Mouse (Mus musculus) heart, postnatal 0 days (tissue): Measurements from ENCODE around the gene Usp47. TPM values are rescaled to one million over a fixed set of nuclear protein-coding genes. Genes with fewer than 3 reads are reported as not detected.
"Not testable (repeated sequence)": the region's sequence is repeated elsewhere in the genome, so short reads cannot be mapped to it uniquely, and the experiment has no call there.

ENCODE experiments used
- ATAC-seq: fragments of 200-750 bp; cut with Nextera tagmentation; 2 replicates; pipeline ENCODE4 v1.8.0; 2017; ENCODE audit warnings: low read depth, moderate number of reproducible peaks, moderate library complexity; ENCODE audit not compliant: insufficient read depth
- DNase-seq: peaks from one replicate; pipeline ENCODE4 v3.0.0-alpha.2; 2016; ENCODE audit warnings: low spot score
- H3K27ac ChIP-seq: fragments of 300-500 bp; sonication (generic); 2 replicates; pipeline ENCODE4 v1.5.1; 2014; ENCODE audit warnings: low read depth, mild to moderate bottlenecking
- H3K27me3 ChIP-seq: fragments of 300-500 bp; sonication (generic); 2 replicates; pipeline ENCODE4 v1.6.1; 2014; ENCODE audit warnings: low read length, mixed read lengths; ENCODE audit not compliant: control insufficient read depth, insufficient read depth
- H3K36me3 ChIP-seq: fragments of 300-500 bp; sonication (generic); replicated peaks from 2 replicates; pipeline ENCODE4 v1.6.1; 2014; ENCODE audit warnings: low read length, mixed read lengths; ENCODE audit not compliant: control insufficient read depth, insufficient read depth
- H3K4me1 ChIP-seq: fragments of 300-500 bp; sonication (generic); 2 replicates; pipeline ENCODE4 v1.6.1; 2014; ENCODE audit warnings: antibody characterized with exemption; ENCODE audit not compliant: control insufficient read depth, insufficient read depth
- H3K4me2 ChIP-seq: fragments of 300-500 bp; sonication (generic); 2 replicates; pipeline ENCODE4 v1.6.1; 2014; ENCODE audit warnings: low read depth, mild to moderate bottlenecking, low read length, moderate library complexity
- H3K4me3 ChIP-seq: fragments of 300-500 bp; sonication (generic); 2 replicates; pipeline ENCODE4 v1.5.1; 2014; ENCODE audit warnings: low read depth, low read length
- H3K9ac ChIP-seq: fragments of 300-500 bp; sonication (generic); replicated peaks from 2 replicates; pipeline ENCODE4 v1.6.1; 2014; ENCODE audit warnings: low read depth, low read length, mixed read lengths
- H3K9me3 ChIP-seq: fragments of 300-500 bp; sonication (generic); replicated peaks from 2 replicates; pipeline ENCODE4 v1.6.1; 2016; ENCODE audit warnings: low read length; ENCODE audit not compliant: control insufficient read depth
- CTCF ChIP-seq: IDR thresholded peaks from 2 replicates; pipeline ENCODE4 v1.5.1; 2016; ENCODE audit warnings: antibody characterized with exemption, control low read depth, low read depth
- EP300 ChIP-seq: IDR thresholded peaks from 2 replicates; pipeline ENCODE4 v1.6.1; 2016; ENCODE audit warnings: antibody characterized with exemption, low read depth
- WGBS: fragments of 180-500 bp; shearing (Covaris S2); extraction: QIAGEN DNeasy Blood & Tissue Kit; methylation state at CpG from one replicate; pipeline ENCODE4 v1.1.7; 2014; 5-methylcytosine and 5-hydroxymethylcytosine counted together
- polyA plus RNA-seq: library from polyadenylated mRNA; unstranded; fragments of >200 nt; fragmentation: Nextera tagmentation; extraction: Ambion mirVana; gene quantifications from 2 replicates; pipeline ENCODE4 v1.2.1, GENCODE M21; 2015
- total RNA-seq: library from RNA; depleted of rRNA; stranded (reverse); fragments of >200 nt; gene quantifications from 2 replicates; pipeline ENCODE4 v1.2.3, GENCODE M21; 2014; ENCODE audit warnings: low replicate concordance

Usp47 gene
- total and polyA plus RNA-seq, 2 experiments from 2014 or later, result 39.6 to 44.0 TPM

DNA sequence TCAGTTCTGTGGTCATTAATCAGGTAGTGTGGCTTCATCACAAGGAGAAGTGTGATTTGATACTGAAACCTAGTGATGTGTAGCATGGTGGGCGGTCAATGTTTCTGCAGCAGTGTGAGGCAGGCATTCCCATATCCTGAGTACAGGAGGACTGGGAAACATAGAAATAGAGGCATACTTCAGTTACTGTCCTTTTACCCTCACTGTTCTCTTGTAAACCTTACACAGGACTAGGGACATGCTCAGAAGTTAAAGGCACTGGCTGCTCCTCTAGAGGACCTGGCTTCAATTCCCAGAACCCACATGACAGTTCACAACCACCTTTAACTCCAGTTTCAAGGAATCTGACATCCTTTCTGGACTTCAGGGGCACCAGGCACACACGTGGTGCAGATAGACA lies 62.9 kb downstream of the Usp47 start:
- Histone ChIP-seq H3K4me2 (no peak overlapping the region), H3K27me3 (no peaks in the 10 kb centered on the region), H3K27ac (no peak overlapping the region), H3K4me3 (no peak overlapping the region), H3K4me1 (no peaks in the 10 kb centered on the region), H3K9ac (no peak overlapping the region), H3K36me3 (peaks cover 70% of the 10 kb centered on the region), H3K9me3 (no peaks in the 10 kb centered on the region)
- TF ChIP-seq EP300, result no peak
- no peak for TF ChIP-seq CTCF
- DNase-seq (no peak), ATAC-seq (no peak)
- 93% methylated on average over 2 of the region's 2 CpGs for WGBS

GRCm38 (mm10) chr7:112094923-112095322 lies 71.6 kb downstream of the Usp47 start:
- H3K36me3 ChIP-seq, result peaks cover 84% of the 10 kb centered on the region
- WGBS, result 92% methylated on average over 4 of the region's 4 CpGs

DNA sequence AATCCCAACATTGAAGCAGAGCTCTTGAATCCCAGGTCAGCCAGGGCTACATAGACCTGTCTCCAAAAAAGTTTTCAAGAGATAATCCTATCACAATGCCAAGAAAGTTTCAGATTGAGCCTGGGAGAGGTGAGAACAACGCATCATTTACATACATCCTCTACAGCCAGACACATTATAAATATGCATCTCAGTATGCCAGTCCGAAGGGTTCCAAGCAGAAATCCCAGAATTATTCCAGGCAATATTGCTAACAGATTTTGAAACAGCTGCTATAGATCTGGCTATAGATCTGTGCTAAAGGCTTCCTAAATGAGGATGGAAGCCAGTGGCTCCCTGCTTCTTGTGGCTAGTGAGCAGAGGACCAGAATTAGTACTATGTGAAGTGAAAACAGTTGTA lies 77.6 kb downstream of the Usp47 start:
- Histone ChIP-seq H3K4me1 (no peaks in the 10 kb centered on the region), H3K36me3 (peaks cover 90% of the 10 kb centered on the region), H3K9ac (no peak overlapping the region), H3K4me3 (no peak overlapping the region), H3K9me3 (no peaks in the 10 kb centered on the region), H3K27me3 (no peaks in the 10 kb centered on the region), H3K27ac (no peak overlapping the region), H3K4me2 (no peak overlapping the region)
- 93% methylated on average over 2 of the region's 2 CpGs for WGBS
- DNase-seq (no peak), ATAC-seq (no peak)
- TF ChIP-seq CTCF, result no peak
- TF ChIP-seq EP300, result no peak

More at GRCm38 (mm10) chr7:112094923-112095322, 71.6 kb downstream of the Usp47 start:
- H3K4me3 ChIP-seq, DNase-seq, H3K4me1 ChIP-seq, ATAC-seq, H3K4me2 ChIP-seq, H3K9ac ChIP-seq, H3K27me3 ChIP-seq, H3K27ac ChIP-seq, H3K9me3 ChIP-seq: not testable (repeated sequence)

DNA sequence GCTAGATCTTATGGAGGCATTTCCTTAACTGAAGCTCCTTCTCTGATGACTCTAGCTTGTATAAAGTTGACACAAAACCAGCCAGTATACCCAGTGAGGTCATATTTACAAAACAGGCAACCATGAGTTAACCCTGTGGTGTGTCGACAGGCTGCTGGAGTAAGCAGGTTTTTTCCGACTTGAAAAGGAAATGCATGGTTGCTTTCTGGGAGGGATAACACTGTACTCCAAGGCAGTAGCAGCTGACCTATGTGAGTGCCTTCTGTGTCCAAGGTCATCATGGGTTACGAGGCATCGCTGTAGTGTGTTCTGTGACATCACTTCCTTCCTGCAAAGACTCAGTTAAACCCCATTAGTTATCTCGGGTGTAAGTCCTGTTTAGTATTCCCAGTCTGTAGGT lies 79.6 kb downstream of the Usp47 start:
- TF ChIP-seq EP300 (no peak), CTCF (no peak)
- Histone ChIP-seq H3K4me2 (no peak overlapping the region), H3K9ac (no peak overlapping the region)

GRCm38 (mm10) chr7:112103816-112104215 lies 80.5 kb downstream of the Usp47 start:
- H3K4me2 ChIP-seq, result no peak overlapping the region
- DNase-seq (no peak), ATAC-seq (no peak)
- no peak overlapping the region for H3K4me3 ChIP-seq
- TF ChIP-seq EP300, result no peak
- TF ChIP-seq CTCF, result no peak
- H3K4me1 ChIP-seq, result no peaks in the 10 kb centered on the region
- WGBS, result 74% methylated on average over 5 of the region's 5 CpGs
- peaks cover 92% of the 10 kb centered on the region for H3K36me3 ChIP-seq
- H3K27me3 ChIP-seq, result no peaks in the 10 kb centered on the region
- H3K9me3 ChIP-seq, result no peaks in the 10 kb centered on the region
- no peak overlapping the region for H3K9ac ChIP-seq
- no peak overlapping the region for H3K27ac ChIP-seq

More for the DNA sequence above, 79.6 kb downstream of the Usp47 start:
- ATAC-seq (no peak), DNase-seq (no peak)
- Histone ChIP-seq H3K36me3 (peaks cover 92% of the 10 kb centered on the region), H3K27me3 (no peaks in the 10 kb centered on the region), H3K4me1 (no peaks in the 10 kb centered on the region), H3K27ac (no peak overlapping the region), H3K9me3 (no peaks in the 10 kb centered on the region), H3K4me3 (no peak overlapping the region)
- WGBS, result 53% methylated on average over 5 of the region's 5 CpGs

DNA sequence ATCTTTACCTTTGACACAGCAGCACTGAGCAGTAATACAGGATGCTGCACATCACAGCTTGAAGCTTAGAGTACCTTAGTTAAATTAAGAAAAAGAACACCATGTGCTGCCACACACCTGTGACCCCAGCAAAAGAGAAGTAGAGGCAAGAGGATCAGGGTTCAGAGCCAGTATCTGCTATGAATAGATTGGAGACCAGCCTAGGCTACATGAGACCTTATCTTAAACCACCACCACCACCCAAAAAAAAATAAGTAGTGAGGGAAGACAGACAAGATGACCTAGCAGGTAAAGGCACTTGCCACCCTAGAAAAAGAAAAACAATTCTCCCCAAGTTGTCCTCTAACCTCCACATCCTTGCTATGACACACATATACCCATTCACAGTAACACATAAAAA lies 85.5 kb downstream of the Usp47 start:
- ATAC-seq (no peak), DNase-seq (no peak)
- H3K9me3 ChIP-seq, result no peaks in the 10 kb centered on the region
- no peak overlapping the region for H3K9ac ChIP-seq
- TF ChIP-seq CTCF (no peak), EP300 (no peak)
- no peaks in the 10 kb centered on the region for H3K27me3 ChIP-seq
- peaks cover 78% of the 10 kb centered on the region for H3K36me3 ChIP-seq
- H3K4me2 ChIP-seq, result no peak overlapping the region
- H3K4me1 ChIP-seq, result no peaks in the 10 kb centered on the region
- no peak overlapping the region for H3K27ac ChIP-seq
- H3K4me3 ChIP-seq, result no peak overlapping the region
